Comparison of ENCODE assay signal across 16 mouse cellular contexts in the genomic region with DNA sequence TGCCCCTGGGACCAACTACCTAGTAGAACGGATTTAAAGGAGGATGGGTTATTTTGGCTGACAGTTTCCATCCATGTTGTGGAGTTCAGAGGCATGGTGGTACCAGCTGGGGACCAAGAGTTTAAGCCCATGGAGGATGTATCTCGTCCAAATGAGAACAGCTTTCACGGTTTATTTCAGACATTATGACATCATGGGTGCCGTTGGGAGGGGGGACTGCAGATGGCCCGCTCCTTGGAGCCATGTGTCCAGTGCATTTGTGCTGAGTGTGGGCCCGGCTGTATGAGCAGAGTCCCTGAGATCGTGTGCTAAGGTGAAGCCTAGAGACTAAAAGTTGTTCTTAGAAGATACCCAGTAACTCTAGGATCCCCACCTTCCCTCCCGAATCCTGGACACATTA. TPM values are rescaled to one million over a fixed set of nuclear protein-coding genes. Genes with fewer than 3 reads are reported as not detected.
DNase-seq lines count a peak whose midpoint lies in the region; ATAC-seq and TF ChIP-seq lines count a peak whose summit lies in the region.
"Had no signal": no experiment of that assay in that cellular context is flagged by ENCODE, and none has a peak within 500 bp of the region (broad histone marks: within the 10 kb centered on the region; RNA-seq: fewer than 3 reads in every experiment).

No protein-coding gene starts in this region.

- no peak for ATAC-seq in granulocyte monocyte progenitor cell, adult 5-6 weeks (replicated peaks; ENCODE audit: poor library complexity, severe bottlenecking)
- ATAC-seq: forebrain, embryonic 15.5 days; inflammation-experienced regulatory T-cells, adult 6 months had no signal

- H3K27ac ChIP-seq in layer of hippocampus, adult 2 months, result peak overlapping the region; percentile 36
- H3K27ac ChIP-seq: embryonic facial prominence, embryonic 15.5 days; forebrain, embryonic 15.5 days; liver, embryonic 14.5 days; stomach, embryonic 15.5 days had no signal

- peak; percentile 51 for DNase-seq in gastrocnemius, adult 18-20 months (ENCODE audit: low spot score)
- DNase-seq in gastrocnemius, adult 8-10 months (ENCODE audit: low spot score in 2 of 2), result no peak
- peak in 1 of 2 experiments; percentile 48 for DNase-seq in layer of hippocampus, adult 2 months (ENCODE audit: low spot score in 2 of 2)
- DNase-seq in layer of hippocampus, postnatal 36 days, result no peak
- DNase-seq in cerebellum, adult 11 months, result peak; percentile 76
- peak; percentile 93 for DNase-seq in cerebellum, adult 9-10 months
- no peak for DNase-seq in lung, postnatal 25 days (ENCODE audit: low spot score)
- DNase-seq: lung, postnatal 10 days; spleen, adult 18-20 months had no signal

- TF ChIP-seq CTCF in layer of hippocampus, adult 2 months (conservative IDR thresholded peaks at IDR 0.05), result no peak

- H3K4me3 ChIP-seq in layer of hippocampus, adult 2 months, result no peak overlapping the region
- H3K4me3 ChIP-seq: embryonic facial prominence, embryonic 15.5 days; forebrain, embryonic 15.5 days; midbrain, embryonic 10.5 days; stomach, embryonic 15.5 days had no signal

RNA-seq across cellular contexts. Expression of a gene that starts 50.4 kb away (rescaled TPM):
- total RNA-seq in gastrocnemius, adult 18-20 months (2021), result 10 to 100 TPM; 33.8 to 49.6 TPM
- 10 to 100 TPM; 22.2 to 31.2 (median 23.5) TPM for total RNA-seq in gastrocnemius, adult 8-10 months (2022)
- 10 to 100 TPM; 53.0 to 60.4 TPM for total RNA-seq in layer of hippocampus, adult 2 months (2021)
- 10 to 100 TPM; 61.4 to 61.6 TPM for total RNA-seq in layer of hippocampus, postnatal 36 days (2021)
- total RNA-seq in granulocyte monocyte progenitor cell, adult 5-6 weeks (2014; fragmentation: Nextera tagmentation), result 112 and 113 TPM in 2 replicates
- total RNA-seq in granulocyte monocyte progenitor cell, adult 5-6 weeks (2017), result 97.9 and 112 TPM in 2 replicates

Comparison
In these comparisons a context has a peak if more than half of its experiments do, and no peak if none do; other contexts are left out.
1. DNase-seq: peak in gastrocnemius, adult 18-20 months (single experiment), cerebellum, adult 11 months (single experiment) and cerebellum, adult 9-10 months (single experiment); none in gastrocnemius, adult 8-10 months (0 of 2), layer of hippocampus, postnatal 36 days (0 of 2) and lung, postnatal 25 days (single experiment).